Mouse (Mus musculus) kidney, postnatal 0 days (tissue): ENCODE results near the gene Eid3. TPM values are rescaled to one million over a fixed set of nuclear protein-coding genes. Genes with fewer than 3 reads are reported as not detected.

ENCODE experiments used
- ATAC-seq: fragments of 200-750 bp; cut with Nextera tagmentation; replicated peaks from 2 replicates; pipeline ENCODE4 v1.8.0; 2017; ENCODE audit warnings: low read depth, moderate number of reproducible peaks, moderate TSS enrichment, moderate library complexity; ENCODE audit not compliant: low FRiP score
- DNase-seq: peaks from one replicate; pipeline ENCODE4 v3.0.0-alpha.2; 2016; ENCODE audit warnings: low spot score
- H3K27ac ChIP-seq: fragments of 300-500 bp; sonication (generic); 2 replicates; pipeline ENCODE4 v1.5.1; 2014; ENCODE audit warnings: mild to moderate bottlenecking
- H3K27me3 ChIP-seq: fragments of 300-500 bp; sonication (generic); 2 replicates; pipeline ENCODE4 v1.6.1; 2014; ENCODE audit warnings: low read length, mixed read lengths; ENCODE audit not compliant: insufficient read depth
- H3K36me3 ChIP-seq: fragments of 300-500 bp; sonication (generic); 2 replicates; pipeline ENCODE4 v1.6.1; 2014; ENCODE audit warnings: low read length, mixed read lengths; ENCODE audit not compliant: insufficient read depth
- H3K4me1 ChIP-seq: fragments of 300-500 bp; sonication (generic); replicated peaks from 2 replicates; pipeline ENCODE4 v1.6.1; 2014; ENCODE audit warnings: antibody characterized with exemption, low read length, mixed read lengths; ENCODE audit not compliant: insufficient read depth
- H3K4me2 ChIP-seq: fragments of 300-500 bp; sonication (generic); 2 replicates; pipeline ENCODE4 v1.6.1; 2014; ENCODE audit warnings: mild to moderate bottlenecking, low read length, moderate library complexity, mixed read lengths
- H3K4me3 ChIP-seq: fragments of 300-500 bp; sonication (generic); replicated peaks from 2 replicates; pipeline ENCODE4 v1.5.1; 2014; ENCODE audit warnings: low read depth, low read length
- H3K9ac ChIP-seq: fragments of 300-500 bp; sonication (generic); 2 replicates; pipeline ENCODE4 v1.6.1; 2014; ENCODE audit warnings: low read depth, low read length
- H3K9me3 ChIP-seq: fragments of 300-500 bp; sonication (generic); replicated peaks from 2 replicates; pipeline ENCODE4 v1.6.1; 2016; ENCODE audit warnings: low read length, inconsistent platforms, mixed read lengths
- CTCF ChIP-seq: IDR thresholded peaks from 2 replicates; pipeline ENCODE4 v1.5.1; 2016; ENCODE audit warnings: antibody characterized with exemption, low read depth, mild to moderate bottlenecking, moderate library complexity
- WGBS: fragments of 180-500 bp; shearing (Covaris S2); extraction: QIAGEN DNeasy Blood & Tissue Kit; methylation state at CpG from one replicate; pipeline ENCODE4 v1.1.7; 2014; 5-methylcytosine and 5-hydroxymethylcytosine counted together
- polyA plus RNA-seq: library from polyadenylated mRNA; unstranded; fragments of >200 nt; fragmentation: Nextera tagmentation; extraction: Ambion mirVana; gene quantifications from 2 replicates; pipeline ENCODE4 v1.2.1, GENCODE M21; 2015

Gene Eid3
- polyA plus RNA-seq, 1 experiment from 2014 or later: 0.20 TPM

- ATAC-seq (no peak), DNase-seq (peak; percentile 65)
- Histone ChIP-seq H3K27ac (peak overlapping the region; percentile 63; the same call in 1 of the 2 replicates), H3K9ac (no peak overlapping the region), H3K9me3 (no peaks in the 10 kb centered on the region), H3K4me3 (no peak overlapping the region), H3K27me3 (no peaks in the 10 kb centered on the region), H3K4me2 (no peak overlapping the region), H3K36me3 (peaks cover 36% of the 10 kb centered on the region), H3K4me1 (no peaks in the 10 kb centered on the region)
- 32% methylated on average over 9 of the region's 9 CpGs for WGBS
- no peak for TF ChIP-seq CTCF
Observed at GRCm38 (mm10) chr10:82889447-82889973, 23.1 kb downstream of the Eid3 start.

DNA sequence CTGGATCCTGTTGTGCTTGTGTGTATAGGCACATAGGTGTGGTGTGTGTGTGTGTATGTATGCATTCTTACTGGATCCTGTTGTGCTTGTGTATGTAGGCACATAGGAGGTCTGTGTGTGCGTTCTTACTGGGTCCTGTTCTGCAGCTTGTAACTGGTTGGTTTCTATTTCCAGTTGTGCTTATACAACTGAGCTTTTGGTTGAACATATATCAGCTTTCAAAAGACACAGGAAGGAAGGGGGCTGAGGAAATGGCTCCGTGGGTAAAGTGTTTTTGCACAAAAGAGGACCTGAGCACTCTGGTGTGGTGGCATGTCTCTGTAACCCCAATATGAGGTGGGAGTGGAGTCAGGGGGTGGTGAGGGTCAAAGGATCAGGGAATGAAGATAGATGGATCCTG, 24.5 kb downstream of the Eid3 start:
- no peak for TF ChIP-seq CTCF
- Histone ChIP-seq H3K9ac (no peak overlapping the region), H3K4me2 (no peak overlapping the region), H3K36me3 (peaks cover 28% of the 10 kb centered on the region), H3K9me3 (no peaks in the 10 kb centered on the region), H3K27ac (no peak overlapping the region), H3K4me3 (no peak overlapping the region), H3K4me1 (no peaks in the 10 kb centered on the region), H3K27me3 (no peaks in the 10 kb centered on the region)
- ATAC-seq (no peak), DNase-seq (no peak)
- 42% methylated on average over 2 of the region's 2 CpGs for WGBS

GRCm38 (mm10) chr10:82891427-82891826, 25.0 kb downstream of the Eid3 start:
- Histone ChIP-seq H3K9ac (no peak overlapping the region), H3K27me3 (no peaks in the 10 kb centered on the region), H3K4me2 (no peak overlapping the region), H3K36me3 (peaks cover 29% of the 10 kb centered on the region), H3K4me1 (no peaks in the 10 kb centered on the region), H3K9me3 (no peaks in the 10 kb centered on the region), H3K4me3 (no peak overlapping the region), H3K27ac (no peak overlapping the region)
- TF ChIP-seq CTCF: no peak
- DNase-seq (no peak), ATAC-seq (peak; percentile 29; the same call in 1 of the 2 replicates)
- 60% methylated on average over 7 of the region's 7 CpGs for WGBS

DNA sequence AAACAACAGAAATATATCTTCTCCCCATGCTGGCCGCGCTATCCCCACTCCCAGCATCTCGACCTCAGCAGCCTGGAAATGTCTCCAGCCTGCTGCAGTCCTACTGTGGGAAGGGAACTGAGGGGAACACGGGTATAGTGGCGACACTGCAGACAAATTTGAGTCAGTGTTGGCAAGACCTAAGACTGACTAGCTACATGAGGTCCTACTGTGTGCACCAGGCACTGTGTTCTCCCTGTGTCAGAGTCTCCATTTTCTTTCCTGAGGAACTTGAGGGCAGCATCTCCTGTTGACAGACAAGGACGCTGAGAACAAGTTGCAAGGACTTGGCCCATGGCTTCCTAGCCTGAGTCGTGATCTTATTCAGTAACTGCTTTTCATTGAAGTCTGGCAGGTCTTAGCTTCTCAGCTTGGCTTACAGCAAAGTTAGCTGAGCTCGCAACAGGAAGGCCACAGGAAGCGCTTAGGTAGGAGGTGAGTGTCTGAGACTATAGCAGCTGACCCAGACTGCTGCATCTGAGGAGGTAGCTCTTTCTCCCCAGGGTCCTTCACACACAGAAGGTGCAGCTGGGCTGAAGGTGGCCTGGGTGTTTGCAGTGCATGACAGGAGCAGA, 26.1 kb downstream of the Eid3 start:
- no peak overlapping the region for H3K4me3 ChIP-seq
- no peak overlapping the region for H3K4me2 ChIP-seq
- H3K4me1 ChIP-seq: no peaks in the 10 kb centered on the region
- DNase-seq (no peak), ATAC-seq (no peak)
- no peaks in the 10 kb centered on the region for H3K27me3 ChIP-seq
- no peak overlapping the region for H3K27ac ChIP-seq
- peaks cover 33% of the 10 kb centered on the region for H3K36me3 ChIP-seq
- H3K9me3 ChIP-seq: no peaks in the 10 kb centered on the region
- 85% methylated on average over 9 of the region's 9 CpGs for WGBS
- no peak for TF ChIP-seq CTCF
- H3K9ac ChIP-seq: no peak overlapping the region

GRCm38 (mm10) chr10:82893872-82894650, 27.6 kb downstream of the Eid3 start:
- DNase-seq (no peak), ATAC-seq (no peak)
- no peaks in the 10 kb centered on the region for H3K4me1 ChIP-seq
- no peaks in the 10 kb centered on the region for H3K9me3 ChIP-seq
- H3K27ac ChIP-seq: no peak overlapping the region
- 85% methylated on average over 18 of the region's 18 CpGs for WGBS
- H3K9ac ChIP-seq: no peak overlapping the region
- no peak for TF ChIP-seq CTCF
- H3K27me3 ChIP-seq: no peaks in the 10 kb centered on the region
- no peak overlapping the region for H3K4me2 ChIP-seq
- no peak overlapping the region for H3K4me3 ChIP-seq
- H3K36me3 ChIP-seq: peaks cover 38% of the 10 kb centered on the region

DNA sequence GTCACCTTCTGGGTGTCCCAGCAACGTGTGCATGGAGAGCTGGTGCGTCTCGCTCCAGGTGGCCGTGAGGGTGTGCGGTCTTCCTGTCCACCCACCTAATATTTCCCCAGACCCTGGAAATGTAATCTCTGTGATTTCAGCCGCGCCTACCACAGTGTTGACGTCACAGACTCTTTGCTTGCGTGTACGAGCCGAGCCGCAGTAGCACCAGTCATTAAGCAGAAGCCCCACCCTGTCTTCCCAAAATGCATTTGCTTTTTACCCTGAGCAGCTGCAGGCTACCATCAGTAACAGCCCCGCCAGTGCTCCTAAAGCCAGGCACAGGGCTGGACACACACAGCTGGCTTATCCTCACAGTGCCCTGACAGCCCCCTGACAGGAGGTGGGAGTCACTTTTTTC, 31.5 kb downstream of the Eid3 start:
- no peak for DNase-seq
- no peak overlapping the region for H3K27ac ChIP-seq
- H3K27me3 ChIP-seq: no peaks in the 10 kb centered on the region
- no peaks in the 10 kb centered on the region for H3K4me1 ChIP-seq
- H3K4me2 ChIP-seq: no peak overlapping the region
- peaks cover 26% of the 10 kb centered on the region for H3K36me3 ChIP-seq
- ATAC-seq: no peak
- no peaks in the 10 kb centered on the region for H3K9me3 ChIP-seq
- WGBS: 85% methylated on average over 13 of the region's 13 CpGs
- no peak overlapping the region for H3K4me3 ChIP-seq
- TF ChIP-seq CTCF: no peak
- no peak overlapping the region for H3K9ac ChIP-seq
